Mouse (Mus musculus) E14TG2a.4 (cell line): ENCODE results near the gene Micu1.

ENCODE experiments used
- H3K27me3 ChIP-seq: 2 replicates; pipeline ENCODE4 v1.6.1; 2014; ENCODE audit warnings: low read length, control low read depth; ENCODE audit not compliant: insufficient read depth
- H3K36me3 ChIP-seq: 2 replicates; pipeline ENCODE4 v1.6.1; 2014; ENCODE audit warnings: low read length, control low read depth; ENCODE audit not compliant: insufficient read depth
- H3K4me1 ChIP-seq: replicated peaks from 2 replicates; pipeline ENCODE4 v1.6.1; 2014; ENCODE audit warnings: low read depth, low read length, control low read depth
- H3K4me3 ChIP-seq: replicated peaks from 2 replicates; pipeline ENCODE4 v1.5.1; 2014; ENCODE audit warnings: mild to moderate bottlenecking, low read length
- H3K9me3 ChIP-seq: 2 replicates; pipeline ENCODE4 v1.6.1; 2014; ENCODE audit warnings: low read length, control low read depth
- CTCF ChIP-seq: conservative IDR thresholded peaks from 2 replicates; pipeline ENCODE4 v1.5.1; 2014; ENCODE audit warnings: low read length
- NANOG ChIP-seq: IDR thresholded peaks from 2 replicates; pipeline ENCODE4 v1.6.1; 2014; ENCODE audit warnings: borderline replicate concordance, low read length, mixed read lengths
- POU5F1 ChIP-seq: IDR thresholded peaks from 2 replicates; pipeline ENCODE4 v1.6.1; 2014; ENCODE audit warnings: low read length, borderline replicate concordance

Gene Micu1

GRCm38 (mm10) chr10:59848953-59849352 lies 146.7 kb downstream of the Micu1 start:
- Histone ChIP-seq H3K4me3 (peak overlapping the region; percentile 39; the same call in 1 of the 2 replicates), H3K4me1 (peaks cover 29% of the 10 kb centered on the region), H3K27me3 (no peaks in the 10 kb centered on the region), H3K36me3 (no peaks in the 10 kb centered on the region), H3K9me3 (no peaks in the 10 kb centered on the region)
- TF ChIP-seq NANOG (no peak), POU5F1 (no peak), CTCF (no peak)

DNA sequence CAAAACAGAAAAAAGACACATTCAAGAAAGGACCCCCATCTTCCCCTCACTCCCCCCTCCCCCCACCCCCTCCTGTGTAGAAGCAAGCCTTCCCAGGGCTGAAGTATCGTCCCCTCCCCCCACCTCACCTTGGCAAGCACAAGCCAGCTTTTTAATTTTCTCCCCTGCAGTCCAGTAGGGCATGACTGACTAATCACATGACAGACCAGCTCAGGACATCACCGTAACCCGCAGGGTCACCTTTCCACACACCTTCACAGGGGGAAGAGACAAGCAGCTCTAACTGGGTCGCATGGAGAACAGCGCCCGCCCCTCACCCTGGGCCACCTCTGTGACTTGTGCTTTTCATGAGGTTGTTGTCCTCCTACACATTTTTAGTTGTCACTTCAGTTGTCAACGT lies 147.1 kb downstream of the Micu1 start:
- H3K36me3 ChIP-seq, result no peaks in the 10 kb centered on the region
- TF ChIP-seq CTCF (no peak), POU5F1 (no peak)
- H3K4me3 ChIP-seq, result no peak overlapping the region
- no peaks in the 10 kb centered on the region for H3K9me3 ChIP-seq
- peaks cover 25% of the 10 kb centered on the region for H3K4me1 ChIP-seq
- H3K27me3 ChIP-seq, result no peaks in the 10 kb centered on the region

GRCm38 (mm10) chr10:59857157-59857556 lies 154.9 kb downstream of the Micu1 start:
- Histone ChIP-seq H3K4me3 (no peak overlapping the region), H3K36me3 (no peaks in the 10 kb centered on the region), H3K4me1 (peaks cover 22% of the 10 kb centered on the region), H3K27me3 (peaks cover 6% of the 10 kb centered on the region; the same call in 1 of the 2 replicates), H3K9me3 (no peaks in the 10 kb centered on the region)
- no peak for TF ChIP-seq CTCF
- no peak for TF ChIP-seq NANOG
- no peak for TF ChIP-seq POU5F1

DNA sequence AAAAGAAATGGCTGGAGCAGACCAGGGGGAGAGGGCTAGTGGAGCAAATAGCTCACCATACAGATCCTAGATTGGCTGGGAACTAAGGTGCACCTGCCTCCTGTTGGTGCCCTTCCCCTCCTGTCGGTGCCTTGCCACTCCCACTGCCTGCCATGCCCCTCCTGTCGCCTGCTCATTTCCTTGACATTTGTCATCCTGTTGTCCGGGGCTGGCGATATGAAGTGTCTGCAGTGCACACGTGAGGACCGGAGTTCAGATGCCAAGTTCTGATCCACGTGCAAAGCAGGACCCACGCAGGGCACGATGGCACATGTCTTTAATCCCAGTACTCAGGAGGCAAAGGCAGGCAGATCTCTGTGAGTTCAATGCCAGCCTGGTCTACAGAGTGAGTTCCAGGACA lies 158.4 kb downstream of the Micu1 start:
- H3K36me3 ChIP-seq, result no peaks in the 10 kb centered on the region
- no peaks in the 10 kb centered on the region for H3K9me3 ChIP-seq
- peaks cover 57% of the 10 kb centered on the region for H3K4me1 ChIP-seq
- peaks cover 8% of the 10 kb centered on the region; the same call in 1 of the 2 replicates for H3K27me3 ChIP-seq
- TF ChIP-seq NANOG (no peak), CTCF (no peak), POU5F1 (no peak)
- H3K4me3 ChIP-seq, result no peak overlapping the region

DNA sequence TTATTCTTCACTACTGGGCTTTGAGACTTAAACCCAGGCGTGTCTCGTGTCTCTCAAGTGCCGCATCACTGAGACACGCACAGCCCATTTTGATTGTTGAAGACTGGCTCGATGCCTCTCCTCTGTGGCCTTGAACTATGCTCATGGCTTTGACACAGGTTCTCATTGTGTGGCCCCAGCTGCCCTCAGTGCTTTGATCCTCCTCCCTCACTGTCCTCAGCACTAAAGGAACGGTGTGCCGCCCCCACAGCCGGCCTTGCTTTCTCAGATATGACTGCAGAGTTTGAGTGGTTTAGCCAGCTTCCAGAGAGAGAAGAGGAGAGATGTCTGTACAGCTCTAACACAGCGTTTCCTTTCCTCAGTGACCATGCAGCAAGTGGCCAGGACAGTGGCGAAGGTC lies 158.9 kb downstream of the Micu1 start:
- Histone ChIP-seq H3K36me3 (no peaks in the 10 kb centered on the region), H3K4me1 (peaks cover 62% of the 10 kb centered on the region), H3K4me3 (no peak overlapping the region), H3K9me3 (no peaks in the 10 kb centered on the region), H3K27me3 (peaks cover 8% of the 10 kb centered on the region; the same call in 1 of the 2 replicates)
- TF ChIP-seq POU5F1 (no peak), NANOG (no peak), CTCF (no peak)

DNA sequence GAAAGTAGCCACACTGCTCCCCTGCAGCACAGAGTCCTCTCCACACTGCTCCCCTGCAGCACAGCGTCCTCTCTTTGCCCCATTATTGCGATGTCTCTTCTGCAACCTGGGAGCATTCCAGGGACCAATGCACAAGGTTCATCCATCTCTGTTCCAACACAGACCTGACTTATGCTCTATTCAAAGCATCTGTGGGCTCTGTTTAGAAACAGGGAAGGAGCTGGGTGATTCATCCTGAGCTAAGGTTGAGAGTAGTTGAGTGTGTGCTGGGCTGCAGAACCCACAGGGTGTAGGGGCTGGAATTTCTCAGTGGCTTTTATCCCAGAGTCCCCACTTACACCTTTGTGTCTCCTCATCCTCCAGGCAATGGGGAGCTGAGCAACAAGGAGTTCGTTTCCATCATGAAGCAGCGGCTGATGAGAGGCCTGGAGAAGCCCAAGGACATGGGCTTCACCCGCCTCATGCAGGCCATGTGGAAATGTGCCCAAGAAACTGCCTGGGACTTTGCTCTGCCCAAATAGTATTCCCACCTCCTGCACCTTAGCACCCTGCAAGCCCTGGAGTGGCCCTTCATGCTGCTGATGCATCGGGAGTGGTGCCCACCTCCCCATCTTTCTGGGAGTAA lies 160.7 kb downstream of the Micu1 start:
- Histone ChIP-seq H3K9me3 (no peaks in the 10 kb centered on the region), H3K27me3 (peaks cover 8% of the 10 kb centered on the region; the same call in 1 of the 2 replicates), H3K4me3 (no peak overlapping the region), H3K36me3 (no peaks in the 10 kb centered on the region), H3K4me1 (peaks cover 73% of the 10 kb centered on the region)
- no peak for TF ChIP-seq CTCF
- no peak for TF ChIP-seq POU5F1
- no peak for TF ChIP-seq NANOG

DNA sequence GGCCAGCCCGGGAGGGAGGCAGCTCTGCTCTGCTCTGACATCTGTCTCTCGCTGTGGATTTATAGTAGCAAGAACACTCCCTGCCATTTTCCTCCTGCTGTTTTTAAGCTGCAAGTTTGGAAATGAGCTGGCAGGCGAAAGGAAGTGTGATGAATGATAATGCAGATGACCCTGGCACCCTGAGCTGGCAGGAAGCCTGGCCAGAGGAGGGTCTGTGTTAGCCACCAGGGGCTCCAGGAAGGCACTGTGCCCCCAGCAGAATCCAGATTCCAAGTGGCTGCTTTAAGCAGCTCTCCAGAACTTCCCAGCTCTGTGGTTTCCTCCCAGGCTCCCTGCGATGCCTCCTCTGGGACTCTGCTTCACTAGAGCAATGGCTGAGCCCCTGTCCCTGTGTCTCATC lies 161.3 kb downstream of the Micu1 start:
- Histone ChIP-seq H3K36me3 (no peaks in the 10 kb centered on the region), H3K4me3 (0 out of 2 replicates have a peak overlapping the region, but pooled peaks have one; percentile 57), H3K27me3 (peaks cover 4% of the 10 kb centered on the region; the same call in 1 of the 2 replicates), H3K9me3 (no peaks in the 10 kb centered on the region), H3K4me1 (peaks cover 75% of the 10 kb centered on the region)
- no peak for TF ChIP-seq POU5F1

DNA sequence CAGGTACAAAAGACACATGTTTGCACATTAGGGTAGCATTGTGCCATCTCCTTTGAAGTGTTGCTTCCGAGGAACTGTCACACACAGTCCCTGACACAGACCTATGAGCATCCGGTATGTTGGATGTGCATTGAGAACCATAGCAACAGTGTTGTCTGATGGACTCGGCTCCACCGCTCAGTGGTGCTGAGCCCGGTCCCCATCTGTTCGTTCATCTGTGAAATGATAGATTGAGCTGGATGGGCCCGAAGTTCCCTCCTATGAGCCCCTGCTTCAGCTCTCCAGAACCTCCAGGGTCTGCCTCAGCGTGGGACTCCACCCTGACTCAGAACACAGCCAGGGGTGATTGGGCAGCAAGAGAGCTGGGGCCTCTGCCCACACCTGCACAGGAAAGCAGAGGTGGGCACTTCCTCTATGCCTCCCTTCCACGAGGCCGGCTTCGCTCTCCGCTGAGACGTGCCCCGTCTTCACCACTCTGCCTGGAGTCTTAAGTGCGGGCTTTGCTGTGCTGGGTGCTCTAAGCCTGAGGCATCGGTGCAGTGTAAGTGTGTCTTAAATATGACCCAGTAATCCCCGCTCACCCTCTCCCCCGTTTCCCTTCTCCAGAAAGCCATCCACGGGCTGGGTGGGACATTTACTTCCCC lies 162.1 kb downstream of the Micu1 start:
- H3K36me3 ChIP-seq, result no peaks in the 10 kb centered on the region
- H3K4me1 ChIP-seq, result peaks cover 75% of the 10 kb centered on the region
- H3K4me3 ChIP-seq, result peak overlapping the region; percentile 57
- TF ChIP-seq CTCF (no peak), NANOG (no peak), POU5F1 (no peak)
- H3K27me3 ChIP-seq, result 0 out of 2 replicates have a peak, but pooled peaks cover 2% of the 10 kb centered on the region
- no peaks in the 10 kb centered on the region for H3K9me3 ChIP-seq
